Mouse (Mus musculus) small intestine, adult 2 months (tissue): ENCODE results near the gene Tmcc3. TPM values are rescaled to one million over a fixed set of nuclear protein-coding genes. Genes with fewer than 3 reads are reported as not detected.

Source experiments
- H3K27ac ChIP-seq: fragments of 200-500 bp; 2 replicates; pipeline ENCODE4 v1.5.1; 2012; ENCODE audit warnings: low read depth, low read length, control low read depth, inconsistent platforms; ENCODE audit not compliant: insufficient read depth
- H3K27me3 ChIP-seq: fragments of 200-500 bp; 2 replicates; pipeline ENCODE4 v1.6.1; 2012; ENCODE audit warnings: mild to moderate bottlenecking, moderate library complexity, low read length, inconsistent platforms; ENCODE audit not compliant: control insufficient read depth, insufficient read depth
- H3K36me3 ChIP-seq: fragments of 200-500 bp; 2 replicates; pipeline ENCODE4 v1.6.1; 2012; ENCODE audit warnings: mild to moderate bottlenecking, low read length, control low read depth, inconsistent platforms; ENCODE audit not compliant: control insufficient read depth, insufficient read depth
- H3K4me1 ChIP-seq: fragments of 200-500 bp; 2 replicates; pipeline ENCODE4 v1.6.1; 2012; ENCODE audit warnings: low read length, inconsistent platforms, mixed read lengths; ENCODE audit not compliant: control insufficient read depth, insufficient read depth, insufficient read length
- H3K4me3 ChIP-seq: fragments of 200-500 bp; 2 replicates; pipeline ENCODE4 v1.5.1; 2012; ENCODE audit warnings: low read depth, mild to moderate bottlenecking, control low read depth, inconsistent platforms, low read length, moderate library complexity
- CTCF ChIP-seq: fragments of 200-500 bp; IDR thresholded peaks from 2 replicates; pipeline ENCODE4 v1.5.1; 2012; ENCODE audit warnings: low read depth, mild to moderate bottlenecking, control low read depth, inconsistent platforms, low read length, moderate library complexity, mixed read lengths; ENCODE audit not compliant: insufficient replicate concordance, insufficient read length; ENCODE audit errors: extremely low read depth
- POLR2A ChIP-seq: fragments of 200-500 bp; IDR thresholded peaks from 2 replicates; pipeline ENCODE4 v1.6.1; 2012; ENCODE audit warnings: low read depth, mild to moderate bottlenecking, control low read depth, inconsistent platforms, low read length, moderate library complexity
- WGBS: fragments of 180-500 bp; shearing (Covaris S2); methylation state at CpG from one replicate; pipeline ENCODE4 v1.1.7; 2018; 5-methylcytosine and 5-hydroxymethylcytosine counted together
- polyA plus RNA-seq: library from polyadenylated mRNA; depleted of rRNA; stranded (reverse); fragments of >200 nt; gene quantifications from 2 replicates; pipeline ENCODE4 v1.2.3, GENCODE M21; 2012

Gene Tmcc3
- polyA plus RNA-seq, 1 experiment, result 38.7 TPM

- Histone ChIP-seq H3K4me1 (no peaks in the 10 kb centered on the region), H3K27ac (no peak overlapping the region), H3K27me3 (no peaks in the 10 kb centered on the region), H3K36me3 (no peaks in the 10 kb centered on the region), H3K4me3 (no peak overlapping the region)
- TF ChIP-seq POLR2A, result no peak
- TF ChIP-seq CTCF, result no peak
- WGBS, result 88% methylated on average over 7 of the region's 7 CpGs
Measured at GRCm38 (mm10) chr10:94282797-94283196, 29.0 kb upstream of the Tmcc3 start.

DNA sequence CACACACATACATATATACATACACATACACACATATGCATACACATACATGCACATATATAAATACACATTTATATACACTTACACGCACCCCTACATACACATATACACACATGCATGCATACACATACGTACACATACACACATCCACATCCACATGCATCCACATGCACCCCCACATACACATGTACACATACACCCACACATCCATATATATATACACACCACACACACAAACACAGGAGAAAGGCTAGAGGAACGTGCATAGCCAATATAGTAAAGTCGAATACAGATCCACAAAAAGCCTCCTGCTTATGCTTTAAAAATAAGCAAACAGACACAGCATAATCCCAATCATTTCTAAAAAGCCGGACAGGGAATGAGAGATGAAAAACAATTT lies 17.3 kb upstream of the Tmcc3 start:
- Histone ChIP-seq H3K4me3 (no peak overlapping the region), H3K36me3 (no peaks in the 10 kb centered on the region), H3K4me1 (no peaks in the 10 kb centered on the region), H3K27me3 (no peaks in the 10 kb centered on the region), H3K27ac (no peak overlapping the region)
- no peak for TF ChIP-seq POLR2A
- TF ChIP-seq CTCF, result no peak
- WGBS, result 90% methylated on average over 5 of the region's 5 CpGs

DNA sequence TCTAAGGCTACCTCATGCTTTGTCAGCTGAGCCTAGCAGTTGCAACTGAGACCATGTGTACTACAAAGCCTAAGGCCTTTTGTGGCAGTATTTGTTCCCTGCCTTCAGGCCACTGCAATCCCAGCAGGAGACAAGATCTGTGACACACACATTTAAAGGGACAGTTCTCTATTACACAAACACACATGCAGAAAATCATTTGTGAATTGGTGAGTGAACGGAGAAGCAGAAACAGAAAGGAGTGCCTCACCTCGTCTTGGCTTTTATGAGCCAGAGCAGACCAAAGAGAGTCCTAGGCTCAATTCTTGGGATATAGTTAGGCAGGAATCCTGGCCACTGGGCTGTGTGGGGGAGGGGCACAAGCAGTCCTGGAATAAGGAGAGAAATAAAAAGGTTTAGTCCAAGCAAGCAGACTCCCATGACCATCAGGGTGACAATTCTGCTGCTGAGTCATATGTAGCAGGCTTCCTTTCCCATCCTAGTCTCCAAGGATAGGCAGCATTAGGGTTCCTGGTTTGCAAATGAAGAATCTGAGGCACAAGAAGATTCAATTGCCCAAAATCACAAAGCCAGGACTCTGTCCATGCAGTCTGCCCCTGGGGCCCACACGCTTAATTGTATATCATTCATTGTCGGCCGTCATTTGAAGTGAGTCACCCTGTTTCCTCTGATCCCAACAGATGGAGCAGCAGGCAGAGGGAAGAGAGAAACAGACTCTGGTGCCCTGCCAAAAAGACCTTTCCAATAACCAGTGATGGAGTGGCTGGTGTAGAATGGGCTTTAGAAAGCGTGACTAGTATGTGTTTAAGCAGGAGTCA lies 16.6 kb upstream of the Tmcc3 start:
- Histone ChIP-seq H3K4me3 (no peak overlapping the region), H3K36me3 (no peaks in the 10 kb centered on the region), H3K4me1 (no peaks in the 10 kb centered on the region), H3K27ac (no peak overlapping the region), H3K27me3 (no peaks in the 10 kb centered on the region)
- 59% methylated on average over 6 of the region's 6 CpGs for WGBS
- no peak for TF ChIP-seq POLR2A
- no peak for TF ChIP-seq CTCF

- Histone ChIP-seq H3K27ac (no peak overlapping the region), H3K27me3 (no peaks in the 10 kb centered on the region), H3K4me3 (no peak overlapping the region), H3K4me1 (no peaks in the 10 kb centered on the region), H3K36me3 (no peaks in the 10 kb centered on the region)
- TF ChIP-seq CTCF (no peak), POLR2A (no peak)
- WGBS, result 82% methylated on average over 5 of the region's 5 CpGs
Measured at GRCm38 (mm10) chr10:94295923-94296605, 15.7 kb upstream of the Tmcc3 start.

DNA sequence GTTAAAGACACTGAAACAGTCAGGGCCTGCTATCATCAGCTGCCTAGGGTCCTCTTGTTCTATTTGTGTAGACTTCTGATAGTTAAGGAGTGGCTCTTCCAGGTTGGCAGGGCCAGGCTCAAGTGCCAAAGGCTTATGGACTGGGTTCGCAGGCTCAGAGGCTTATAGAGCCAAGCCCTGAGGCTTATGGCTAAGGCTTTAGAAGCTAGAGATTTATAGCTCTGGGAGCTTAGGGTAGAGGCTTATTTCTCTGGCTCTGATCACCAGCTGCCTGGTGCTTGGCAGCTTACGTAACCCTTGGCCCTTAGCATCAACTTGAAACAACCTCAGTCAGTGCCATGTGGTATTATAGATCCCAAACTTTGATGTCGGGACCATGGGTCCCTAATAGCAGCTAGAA lies 13.3 kb upstream of the Tmcc3 start, which contains the start of gene Gm4792:
Gm4792 (minus strand) TSS at position 233 of the 400 bp plus-strand sequence.
- 66% methylated on average over 3 of the region's 3 CpGs for WGBS
- Histone ChIP-seq H3K36me3 (no peaks in the 10 kb centered on the region), H3K27ac (no peak within 1 kb of the TSS), H3K27me3 (no peaks in the 10 kb centered on the region), H3K4me3 (no peak within 1 kb of the TSS), H3K4me1 (no peaks in the 10 kb centered on the region)
- no peak for TF ChIP-seq POLR2A
- no peak for TF ChIP-seq CTCF

- Histone ChIP-seq H3K27me3 (no peaks in the 10 kb centered on the region), H3K4me1 (no peaks in the 10 kb centered on the region), H3K36me3 (no peaks in the 10 kb centered on the region), H3K4me3 (no peak overlapping the region), H3K27ac (no peak overlapping the region)
- TF ChIP-seq CTCF, result no peak
- WGBS, result 89% methylated on average over 2 of the region's 2 CpGs
Measured at GRCm38 (mm10) chr10:94299301-94299700, 12.4 kb upstream of the Tmcc3 start.

GRCm38 (mm10) chr10:94304064-94304657 lies 7.6 kb upstream of the Tmcc3 start:
- Histone ChIP-seq H3K27ac (no peak overlapping the region), H3K27me3 (no peaks in the 10 kb centered on the region), H3K4me3 (no peak overlapping the region), H3K4me1 (no peaks in the 10 kb centered on the region), H3K36me3 (no peaks in the 10 kb centered on the region)
- TF ChIP-seq CTCF (no peak), POLR2A (no peak)
- 84% methylated on average over 9 of the region's 9 CpGs for WGBS
